Mouse (Mus musculus): ENCODE measurements around the gene 1700056E22Rik.

The 1700056E22Rik gene

GRCm38 (mm10) chr1:184035346-184035903, 1.3 kb upstream of the 1700056E22Rik start:
- Histone ChIP-seq H3K9me3 (ENCODE audit: low read length) (no peaks in the 10 kb centered on the region), H3K4me3 (replicated peaks; ENCODE audit: low read length) (no peak overlapping the region), H3K36me3 (ENCODE audit: insufficient read depth, low read length) (no peaks in the 10 kb centered on the region), H3K4me1 (replicated peaks; ENCODE audit: low read depth, low read length) (peaks cover 27% of the 10 kb centered on the region), H3K27me3 (ENCODE audit: insufficient read depth, low read length) (peaks cover 31% of the 10 kb centered on the region)
- TF ChIP-seq POU5F1 (IDR thresholded peaks at IDR 0.05; ENCODE audit: borderline replicate concordance, low read length) (no peak), NANOG (IDR thresholded peaks at IDR 0.05; ENCODE audit: borderline replicate concordance, low read length) (no peak), CTCF (conservative IDR thresholded peaks at IDR 0.05; ENCODE audit: low read length) (no peak)

GRCm38 (mm10) chr1:184034741-184035181, 660 bp upstream of the 1700056E22Rik start:
- peak overlapping the region; percentile 71 for H3K4me3 ChIP-seq (replicated peaks; ENCODE audit: low read length)
- peaks cover 31% of the 10 kb centered on the region for H3K27me3 ChIP-seq (ENCODE audit: insufficient read depth, low read length)
- no peaks in the 10 kb centered on the region for H3K36me3 ChIP-seq (ENCODE audit: insufficient read depth, low read length)
- TF ChIP-seq CTCF (conservative IDR thresholded peaks at IDR 0.05; ENCODE audit: low read length) (no peak), NANOG (IDR thresholded peaks at IDR 0.05; ENCODE audit: borderline replicate concordance, low read length) (no peak), POU5F1 (IDR thresholded peaks at IDR 0.05; ENCODE audit: borderline replicate concordance, low read length) (no peak)
- peaks cover 27% of the 10 kb centered on the region for H3K4me1 ChIP-seq (replicated peaks; ENCODE audit: low read depth, low read length)
- H3K9me3 ChIP-seq (ENCODE audit: low read length) = no peaks in the 10 kb centered on the region

DNA sequence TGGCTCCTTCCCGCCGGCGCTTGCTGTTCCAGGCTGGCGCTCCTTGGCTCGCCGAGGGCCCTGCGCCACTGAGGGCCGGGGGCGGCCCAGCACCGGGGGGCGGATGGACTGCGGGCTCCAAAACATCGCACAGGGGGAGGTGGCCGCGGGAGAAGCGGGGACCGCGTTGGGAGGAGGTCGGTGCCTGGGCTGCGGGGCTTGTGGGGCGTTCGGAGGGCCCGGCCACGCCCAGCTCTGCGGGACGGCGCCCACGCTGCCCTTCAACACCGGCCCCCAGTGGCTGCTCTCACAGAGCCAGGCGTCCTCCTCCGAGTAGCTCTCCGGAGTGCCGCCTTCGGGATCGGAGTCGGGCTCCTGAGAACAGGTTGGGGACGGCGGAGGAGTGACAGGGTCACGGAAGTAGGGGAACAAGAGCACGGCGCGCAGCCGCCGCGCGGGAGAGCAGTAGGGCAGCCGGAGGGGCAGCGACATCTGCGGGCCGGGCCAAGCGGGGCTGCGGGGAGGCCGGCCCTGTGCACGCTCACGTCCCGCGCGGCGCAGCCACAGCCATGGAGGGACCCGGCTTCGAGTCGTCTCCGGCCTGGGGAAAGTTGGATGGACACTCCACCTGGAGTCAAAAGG, 601 bp downstream of the 1700056E22Rik start:
- H3K4me1 ChIP-seq (replicated peaks; ENCODE audit: low read depth, low read length) = peaks cover 25% of the 10 kb centered on the region
- no peaks in the 10 kb centered on the region for H3K36me3 ChIP-seq (ENCODE audit: insufficient read depth, low read length)
- H3K9me3 ChIP-seq (ENCODE audit: low read length) = 0 out of 2 replicates have a peak, but pooled peaks cover 1% of the 10 kb centered on the region
- TF ChIP-seq NANOG (IDR thresholded peaks at IDR 0.05; ENCODE audit: borderline replicate concordance, low read length) = no peak
- no peak for TF ChIP-seq CTCF (conservative IDR thresholded peaks at IDR 0.05; ENCODE audit: low read length)
- no peak for TF ChIP-seq POU5F1 (IDR thresholded peaks at IDR 0.05; ENCODE audit: borderline replicate concordance, low read length)
- H3K27me3 ChIP-seq (ENCODE audit: insufficient read depth, low read length) = peaks cover 31% of the 10 kb centered on the region
- peak overlapping the region; percentile 89 for H3K4me3 ChIP-seq (replicated peaks; ENCODE audit: low read length)

GRCm38 (mm10) chr1:184032682-184033389, 1.3 kb downstream of the 1700056E22Rik start:
- Histone ChIP-seq H3K4me3 (replicated peaks; ENCODE audit: low read length) (peak overlapping the region; percentile 89), H3K4me1 (replicated peaks; ENCODE audit: low read depth, low read length) (peaks cover 25% of the 10 kb centered on the region), H3K36me3 (ENCODE audit: insufficient read depth, low read length) (no peaks in the 10 kb centered on the region), H3K9me3 (ENCODE audit: low read length) (peaks cover 7% of the 10 kb centered on the region), H3K27me3 (ENCODE audit: insufficient read depth, low read length) (peaks cover 31% of the 10 kb centered on the region)
- TF ChIP-seq NANOG (IDR thresholded peaks at IDR 0.05; ENCODE audit: borderline replicate concordance, low read length) = no peak
- no peak for TF ChIP-seq POU5F1 (IDR thresholded peaks at IDR 0.05; ENCODE audit: borderline replicate concordance, low read length)
- no peak for TF ChIP-seq CTCF (conservative IDR thresholded peaks at IDR 0.05; ENCODE audit: low read length)

GRCm38 (mm10) chr1:184030070-184030802, 3.9 kb downstream of the 1700056E22Rik start:
- TF ChIP-seq CTCF (conservative IDR thresholded peaks at IDR 0.05; ENCODE audit: low read length) (no peak), POU5F1 (IDR thresholded peaks at IDR 0.05; ENCODE audit: borderline replicate concordance, low read length) (no peak), NANOG (IDR thresholded peaks at IDR 0.05; ENCODE audit: borderline replicate concordance, low read length) (no peak)
- H3K4me1 ChIP-seq (replicated peaks; ENCODE audit: low read depth, low read length) = peaks cover 22% of the 10 kb centered on the region

GRCm38 (mm10) chr1:184027039-184027438, 7.1 kb downstream of the 1700056E22Rik start:
- Histone ChIP-seq H3K9me3 (ENCODE audit: low read length) (peaks cover 36% of the 10 kb centered on the region), H3K27me3 (ENCODE audit: insufficient read depth, low read length) (peaks cover 6% of the 10 kb centered on the region), H3K4me1 (replicated peaks; ENCODE audit: low read depth, low read length) (peaks cover 24% of the 10 kb centered on the region), H3K36me3 (ENCODE audit: insufficient read depth, low read length) (no peaks in the 10 kb centered on the region), H3K4me3 (replicated peaks; ENCODE audit: low read length) (no peak overlapping the region)
- no peak for TF ChIP-seq NANOG (IDR thresholded peaks at IDR 0.05; ENCODE audit: borderline replicate concordance, low read length)
- no peak for TF ChIP-seq POU5F1 (IDR thresholded peaks at IDR 0.05; ENCODE audit: borderline replicate concordance, low read length)
- TF ChIP-seq CTCF (conservative IDR thresholded peaks at IDR 0.05; ENCODE audit: low read length) = no peak

More at GRCm38 (mm10) chr1:184030070-184030802, 3.9 kb downstream of the 1700056E22Rik start:
- H3K4me3 ChIP-seq (replicated peaks; ENCODE audit: low read length) = no peak overlapping the region
- H3K9me3 ChIP-seq (ENCODE audit: low read length) = peaks cover 22% of the 10 kb centered on the region
- H3K36me3 ChIP-seq (ENCODE audit: insufficient read depth, low read length) = no peaks in the 10 kb centered on the region
- peaks cover 21% of the 10 kb centered on the region for H3K27me3 ChIP-seq (ENCODE audit: insufficient read depth, low read length)

DNA sequence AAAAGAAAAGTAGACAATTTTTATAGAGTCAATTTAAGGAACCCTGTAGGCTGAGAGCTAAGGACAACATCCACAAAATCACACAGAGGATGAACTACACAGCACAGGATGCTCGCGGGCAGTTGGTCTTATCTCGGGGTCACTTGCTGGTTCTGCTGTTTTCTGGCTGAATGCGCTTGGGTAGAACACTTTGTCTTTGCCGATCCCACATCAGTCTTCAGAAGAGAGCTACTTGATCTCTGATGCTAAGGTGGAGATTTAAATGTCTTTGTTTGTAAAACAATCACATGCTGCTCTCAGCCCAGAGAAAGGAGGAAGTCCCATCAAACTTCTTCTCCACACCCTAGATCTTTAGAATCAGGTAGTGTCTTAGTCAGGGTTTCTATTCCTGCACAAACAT, 9.0 kb downstream of the 1700056E22Rik start:
- Histone ChIP-seq H3K27me3 (ENCODE audit: insufficient read depth, low read length) (no peaks in the 10 kb centered on the region), H3K4me1 (replicated peaks; ENCODE audit: low read depth, low read length) (peaks cover 21% of the 10 kb centered on the region)
- TF ChIP-seq CTCF (conservative IDR thresholded peaks at IDR 0.05; ENCODE audit: low read length) (no peak), POU5F1 (IDR thresholded peaks at IDR 0.05; ENCODE audit: borderline replicate concordance, low read length) (no peak), NANOG (IDR thresholded peaks at IDR 0.05; ENCODE audit: borderline replicate concordance, low read length) (no peak)

GRCm38 (mm10) chr1:184024631-184025030, 9.5 kb downstream of the 1700056E22Rik start:
- Histone ChIP-seq H3K36me3 (ENCODE audit: insufficient read depth, low read length) (no peaks in the 10 kb centered on the region), H3K27me3 (ENCODE audit: insufficient read depth, low read length) (no peaks in the 10 kb centered on the region), H3K4me3 (replicated peaks; ENCODE audit: low read length) (no peak overlapping the region), H3K4me1 (replicated peaks; ENCODE audit: low read depth, low read length) (peaks cover 26% of the 10 kb centered on the region), H3K9me3 (ENCODE audit: low read length) (peaks cover 36% of the 10 kb centered on the region)
- no peak for TF ChIP-seq POU5F1 (IDR thresholded peaks at IDR 0.05; ENCODE audit: borderline replicate concordance, low read length)
- no peak for TF ChIP-seq CTCF (conservative IDR thresholded peaks at IDR 0.05; ENCODE audit: low read length)
- TF ChIP-seq NANOG (IDR thresholded peaks at IDR 0.05; ENCODE audit: borderline replicate concordance, low read length) = no peak

More for the DNA sequence above, 9.0 kb downstream of the 1700056E22Rik start:
- Histone ChIP-seq H3K9me3 (ENCODE audit: low read length) (peaks cover 36% of the 10 kb centered on the region), H3K36me3 (ENCODE audit: insufficient read depth, low read length) (no peaks in the 10 kb centered on the region), H3K4me3 (replicated peaks; ENCODE audit: low read length) (no peak overlapping the region)

Data from E14TG2a.4 (cell line).